ENCODE assay signal across 8 mouse cellular contexts in genomic region chr3:143914341-143915217, GRCm38 (mm10).
DNase-seq lines count a peak whose midpoint lies in the region; ATAC-seq and TF ChIP-seq lines count a peak whose summit lies in the region.

No protein-coding gene starts in this region.

- no peak for TF ChIP-seq EP300 in liver, postnatal 0 days (IDR thresholded peaks at IDR 0.05; ENCODE audit: low read depth)

- no peak overlapping the region for H3K9ac ChIP-seq in liver, postnatal 0 days (replicated peaks)
- no peak overlapping the region for H3K9ac ChIP-seq in embryonic facial prominence, embryonic 11.5 days (replicated peaks; ENCODE audit: low read length)
- H3K9ac ChIP-seq in hindbrain, postnatal 0 days (replicated peaks; ENCODE audit: low read length) = no peak overlapping the region

- no peaks in the 10 kb centered on the region for H3K36me3 ChIP-seq in liver, postnatal 0 days (replicated peaks; ENCODE audit: insufficient read depth, low read length)
- H3K36me3 ChIP-seq in embryonic facial prominence, embryonic 11.5 days (replicated peaks; ENCODE audit: control insufficient read depth, insufficient read depth, low read depth, low read length) = no peaks in the 10 kb centered on the region
- no peaks in the 10 kb centered on the region for H3K36me3 ChIP-seq in hindbrain, postnatal 0 days (ENCODE audit: insufficient read depth, low read length)

- WGBS in liver, postnatal 0 days (ENCODE audit: insufficient replicate concordance) = 39% methylated on average over 6 of the region's 6 CpGs
- 28% methylated on average over 6 of the region's 6 CpGs for WGBS in embryonic facial prominence, embryonic 11.5 days
- WGBS in hindbrain, postnatal 0 days = 29% methylated on average over 6 of the region's 6 CpGs

- no peak overlapping the region for H3K27ac ChIP-seq in liver, postnatal 0 days (ENCODE audit: low read depth)
- no peak overlapping the region for H3K27ac ChIP-seq in embryonic facial prominence, embryonic 11.5 days (replicated peaks; ENCODE audit: low read depth, low read length)
- no peak overlapping the region for H3K27ac ChIP-seq in hindbrain, postnatal 0 days

- H3K27me3 ChIP-seq in liver, postnatal 0 days (ENCODE audit: insufficient read depth, low read length) = no peaks in the 10 kb centered on the region
- H3K27me3 ChIP-seq in embryonic facial prominence, embryonic 11.5 days (ENCODE audit: control insufficient read depth, insufficient read depth, low read length) = no peaks in the 10 kb centered on the region
- no peaks in the 10 kb centered on the region for H3K27me3 ChIP-seq in hindbrain, postnatal 0 days (ENCODE audit: insufficient read depth, low read length)

- ATAC-seq in liver, postnatal 0 days = peak; percentile 29; the same call in 1 of the 2 replicates
- no peak; the same call in 1 of the 2 replicates for ATAC-seq in embryonic facial prominence, embryonic 11.5 days (replicated peaks; ENCODE audit: insufficient number of reproducible peaks, low FRiP score, low TSS enrichment, low read depth)
- peak; percentile 35; the same call in 1 of the 2 replicates for ATAC-seq in hindbrain, postnatal 0 days

- H3K4me2 ChIP-seq in liver, postnatal 0 days (ENCODE audit: low read depth, low read length) = no peak overlapping the region
- H3K4me2 ChIP-seq in embryonic facial prominence, embryonic 11.5 days (ENCODE audit: low read depth, low read length) = no peak overlapping the region
- no peak overlapping the region for H3K4me2 ChIP-seq in hindbrain, postnatal 0 days (ENCODE audit: low read depth, low read length)

- DNase-seq in liver, postnatal 0 days = no peak
- no peak for DNase-seq in liver
- peak; percentile 61 for DNase-seq in embryonic facial prominence, embryonic 11.5 days (ENCODE audit: low spot score)
- peak; percentile 43 for DNase-seq in hindbrain, postnatal 0 days (ENCODE audit: low spot score)
- DNase-seq in retina, postnatal 7 days (ENCODE audit: low read depth, low spot score) = peak; percentile 6
- DNase-seq in layer of hippocampus, adult 9-10 months (ENCODE audit: low spot score) = no peak
- DNase-seq in urinary bladder, postnatal 14 days (ENCODE audit: low spot score) = no peak
- DNase-seq in frontal cortex, postnatal 25 days (ENCODE audit: low spot score in 2 of 2) = no peak

- no peaks in the 10 kb centered on the region for H3K9me3 ChIP-seq in liver, postnatal 0 days (ENCODE audit: low read length)
- no peaks in the 10 kb centered on the region for H3K9me3 ChIP-seq in embryonic facial prominence, embryonic 11.5 days (replicated peaks; ENCODE audit: control insufficient read depth, low read length)
- no peaks in the 10 kb centered on the region for H3K9me3 ChIP-seq in hindbrain, postnatal 0 days (ENCODE audit: low read length)

- no peak for TF ChIP-seq CTCF in liver, postnatal 0 days (IDR thresholded peaks at IDR 0.05; ENCODE audit: low read depth)
- TF ChIP-seq CTCF in hindbrain, postnatal 0 days (IDR thresholded peaks at IDR 0.05; ENCODE audit: low read depth) = no peak

- H3K4me3 ChIP-seq in liver, postnatal 0 days (ENCODE audit: low read depth, low read length) = no peak overlapping the region
- H3K4me3 ChIP-seq in embryonic facial prominence, embryonic 11.5 days (ENCODE audit: low read depth, low read length) = no peak overlapping the region
- H3K4me3 ChIP-seq in hindbrain, postnatal 0 days (ENCODE audit: low read length) = no peak overlapping the region

- H3K4me1 ChIP-seq in liver, postnatal 0 days (ENCODE audit: insufficient read depth) = no peaks in the 10 kb centered on the region
- no peaks in the 10 kb centered on the region for H3K4me1 ChIP-seq in embryonic facial prominence, embryonic 11.5 days (ENCODE audit: control insufficient read depth, insufficient read depth, low read length)
- no peaks in the 10 kb centered on the region for H3K4me1 ChIP-seq in hindbrain, postnatal 0 days (ENCODE audit: insufficient read depth, low read length)

Comparison
In these comparisons a context has a peak if more than half of its experiments do, and no peak if none do; other contexts are left out.
1. DNase-seq: peak in embryonic facial prominence, embryonic 11.5 days (single experiment), hindbrain, postnatal 0 days (single experiment) and retina, postnatal 7 days (single experiment); none in liver, postnatal 0 days (single experiment), liver (single experiment), layer of hippocampus, adult 9-10 months (single experiment), urinary bladder, postnatal 14 days (single experiment) and frontal cortex, postnatal 25 days (0 of 2).